Mouse (Mus musculus): ENCODE measurements around the gene Eif4e3. TPM values are rescaled to one million over a fixed set of nuclear protein-coding genes. Genes with fewer than 3 reads are reported as not detected.

The Eif4e3 gene
- polyA plus RNA-seq (2017; shearing (Covaris generic)): 10 to 100 TPM; 33.6 to 51.4 TPM

DNA sequence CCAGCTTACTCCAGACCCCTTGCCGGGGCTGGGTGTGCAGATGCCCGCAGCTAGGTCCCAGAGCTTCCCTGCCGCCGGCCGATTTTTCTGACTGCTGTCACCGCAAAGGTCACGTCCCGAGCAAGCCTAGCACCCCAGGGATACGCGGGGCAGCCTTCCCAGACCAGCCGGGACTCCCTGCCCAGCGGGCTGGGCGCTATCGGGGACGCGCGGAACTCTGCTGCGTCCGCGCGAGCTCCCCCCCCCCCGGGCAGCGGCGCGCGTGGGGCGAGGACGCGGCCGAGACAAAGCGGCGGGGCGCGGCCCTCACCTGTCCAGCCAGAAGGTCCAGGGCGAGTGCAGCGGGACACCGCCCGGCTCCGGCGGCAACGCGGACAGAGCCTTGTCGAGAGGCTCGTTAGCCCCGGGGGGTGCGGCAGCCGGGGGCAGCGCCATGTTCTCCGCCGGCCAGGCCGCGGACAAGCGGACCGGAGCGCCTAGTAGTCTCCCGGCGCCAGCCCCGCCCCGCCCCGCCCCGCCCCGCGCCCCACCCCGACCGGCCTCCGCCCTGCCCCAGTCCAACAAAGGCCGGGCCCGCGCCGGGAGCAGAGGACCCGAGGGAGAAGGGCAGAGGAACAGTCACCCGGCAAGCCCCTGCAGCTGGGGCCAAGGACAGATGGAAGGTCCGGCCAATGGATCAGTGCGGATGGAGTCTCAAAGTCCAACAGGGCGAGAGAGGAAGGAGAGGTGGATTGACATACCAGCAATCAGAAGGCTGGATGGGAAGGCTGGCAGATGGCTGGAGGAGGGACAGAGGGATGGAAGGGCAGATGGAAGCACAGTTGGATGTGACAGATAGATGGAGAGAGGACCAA lies at the start of gene Eif4e3, which contains the start of gene Gm20696:
Gene Eif4e3, minus strand, starts transcription at position 454 of the 854 bp plus-strand sequence.
Gene Gm20696, minus strand, starts transcription at position 480 of the 854 bp plus-strand sequence.

DNA sequence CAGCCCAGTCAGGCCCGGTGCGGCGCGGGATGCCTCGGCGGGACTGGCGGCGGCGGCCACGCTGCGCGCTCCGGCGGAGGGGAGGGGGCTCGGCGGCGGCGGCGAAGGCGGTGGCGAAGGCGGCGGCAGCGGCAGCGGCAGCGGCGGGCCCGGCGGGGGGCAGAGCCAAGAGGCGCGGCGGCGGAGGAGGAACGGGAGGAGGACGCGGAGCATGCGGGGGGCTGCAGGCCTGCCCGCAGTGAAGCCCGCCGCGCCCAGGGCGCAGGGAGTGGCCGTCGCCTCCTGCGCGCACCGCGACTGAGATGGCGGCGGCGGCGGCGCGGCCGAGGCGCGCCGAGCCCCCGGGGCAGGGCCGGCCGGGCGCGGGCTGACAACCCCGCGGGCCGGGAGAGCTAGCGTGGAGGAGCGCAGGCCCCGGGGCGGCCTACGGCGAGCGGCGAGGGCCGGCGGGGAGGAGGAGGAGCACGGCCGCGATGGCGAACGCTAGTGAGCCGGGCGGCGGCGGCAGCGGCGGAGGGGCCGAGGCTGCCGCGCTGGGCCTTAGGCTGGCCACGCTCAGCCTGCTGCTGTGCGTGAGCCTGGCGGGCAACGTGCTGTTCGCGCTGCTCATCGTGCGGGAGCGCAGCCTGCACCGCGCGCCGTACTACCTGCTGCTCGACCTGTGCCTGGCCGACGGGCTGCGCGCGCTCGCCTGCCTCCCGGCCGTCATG lies 25.8 kb upstream of the Eif4e3 start, which contains the start of gene Gpr27:
Gene Gpr27, plus strand, starts transcription at position 474 of the 710 bp plus-strand sequence.

Other genes starting within 250 kb of the Eif4e3 start
- gene Foxp1, start 144.1 kb downstream of the Eif4e3 start, polyA plus RNA-seq (2017; shearing (Covaris generic)): 100 to 1,000 TPM; 199 to 341 TPM
- gene Gm20696, start within 50 bp of the Eif4e3 start, polyA plus RNA-seq (2017; shearing (Covaris generic)): 10 to 100 TPM in 1 of 2 experiments, 1 to 10 TPM in 1; 8.1 to 15.7 TPM
- gene Gpr27, start 25.9 kb upstream of the Eif4e3 start, polyA plus RNA-seq (2017; shearing (Covaris generic)): not detected
- not detected for gene Prok2, start 59.6 kb upstream of the Eif4e3 start, polyA plus RNA-seq (2017; shearing (Covaris generic))